Mouse (Mus musculus) retina, adult 2 months (tissue): ENCODE measurements around the gene Zmiz1.

Experiments
- DNase-seq: peaks from one replicate; pipeline ENCODE4 v3.0.0-alpha.2; 2012; ENCODE audit warnings: low read depth, low spot score

Gene Zmiz1

GRCm38 (mm10) chr14:25639979-25640378 is 181.0 kb downstream of the Zmiz1 start:
- DNase-seq, result no peak

- DNase-seq, result no peak
These were observed 181.6 kb downstream of the Zmiz1 start for GRCm38 (mm10) chr14:25640421-25641056.

- DNase-seq, result no peak
These were observed 182.1 kb downstream of the Zmiz1 start for GRCm38 (mm10) chr14:25641067-25641466.

- no peak for DNase-seq
These were observed 186.7 kb downstream of the Zmiz1 start for GRCm38 (mm10) chr14:25645717-25646116.

GRCm38 (mm10) chr14:25646161-25646621 is 187.2 kb downstream of the Zmiz1 start:
- peak; percentile 40 for DNase-seq

- no peak for DNase-seq
These were observed 192.1 kb downstream of the Zmiz1 start for GRCm38 (mm10) chr14:25651131-25651530.

- no peak for DNase-seq
These were observed 192.9 kb downstream of the Zmiz1 start for GRCm38 (mm10) chr14:25651905-25652304.

GRCm38 (mm10) chr14:25654401-25655197 is 195.6 kb downstream of the Zmiz1 start:
- no peak for DNase-seq

GRCm38 (mm10) chr14:25660661-25661060 is 201.7 kb downstream of the Zmiz1 start:
- DNase-seq, result no peak

- DNase-seq, result no peak
These were observed 202.4 kb downstream of the Zmiz1 start for GRCm38 (mm10) chr14:25661185-25661920.

GRCm38 (mm10) chr14:25663649-25664309 is 204.8 kb downstream of the Zmiz1 start:
- DNase-seq, result no peak

- DNase-seq, result no peak
These were observed 205.3 kb downstream of the Zmiz1 start for GRCm38 (mm10) chr14:25664310-25664695.

- DNase-seq, result no peak
These were observed 206.5 kb downstream of the Zmiz1 start for GRCm38 (mm10) chr14:25665314-25665970.

GRCm38 (mm10) chr14:25666668-25667376 is 207.8 kb downstream of the Zmiz1 start:
- DNase-seq, result no peak

GRCm38 (mm10) chr14:25667587-25667986 is 208.6 kb downstream of the Zmiz1 start:
- no peak for DNase-seq

GRCm38 (mm10) chr14:25679625-25680024 is 220.6 kb downstream of the Zmiz1 start:
- no peak for DNase-seq

GRCm38 (mm10) chr14:25682020-25682419 is 223.0 kb downstream of the Zmiz1 start:
- DNase-seq, result no peak

GRCm38 (mm10) chr14:25686216-25686945 is 227.4 kb downstream of the Zmiz1 start:
- no peak for DNase-seq

GRCm38 (mm10) chr14:25686983-25687901 is 228.3 kb downstream of the Zmiz1 start:
- no peak for DNase-seq
